In genomic region chr6:30736864-30737547, GRCm38 (mm10) we compare ENCODE assay signal across 7 mouse cellular contexts. TPM values are rescaled to one million over a fixed set of nuclear protein-coding genes. Genes with fewer than 3 reads are reported as not detected.
A peak's percentile ranks its signal among the peaks of the same experiment; 100 is the strongest.
DNase-seq lines count a peak whose midpoint lies in the region; ATAC-seq and TF ChIP-seq lines count a peak whose summit lies in the region.

No protein-coding gene starts in this region.

- 0 out of 2 replicates have a peak overlapping the region, but pooled peaks have one; percentile 0 for H3K27ac ChIP-seq in gastrocnemius, adult 2 months
- H3K27ac ChIP-seq in hindbrain, embryonic 14.5 days = peak overlapping the region; percentile 87
- peak overlapping the region; percentile 87 for H3K27ac ChIP-seq in left cerebral cortex, adult 2 months

- H3K27me3 ChIP-seq in hindbrain, embryonic 14.5 days (ENCODE audit: control insufficient read depth, insufficient read depth, low read length) = no peaks in the 10 kb centered on the region

- TF ChIP-seq CTCF in gastrocnemius, adult 2 months (IDR thresholded peaks at IDR 0.05) = peak; percentile 66
- TF ChIP-seq CTCF in left cerebral cortex, adult 2 months (IDR thresholded peaks at IDR 0.05) = peak; percentile 58

- intact Hi-C loops in gastrocnemius, adult 2 months (cut with DNase I) = loop anchor here (2.0 kb wide), 1 partner anchor 52 kb away; no protein-coding TSS in a partner anchor
- intact Hi-C loops in left cerebral cortex, adult 2 months (cut with DNase I) = loop anchor here (1.0 kb wide), 2 partner anchors 277 to 334 kb away; no protein-coding TSS in a partner anchor

- WGBS in hindbrain, embryonic 14.5 days = 51% methylated on average over 29 of the region's 29 CpGs

- peak overlapping the region; percentile 82 for H3K9ac ChIP-seq in hindbrain, embryonic 14.5 days

- peak; percentile 88 for DNase-seq in adrenal gland, postnatal 10 days
- peak; percentile 81 for DNase-seq in gastrocnemius, adult 2 months
- DNase-seq in hindbrain, embryonic 14.5 days (ENCODE audit: low spot score) = peak; percentile 84
- DNase-seq in left cerebral cortex, adult 2 months (ENCODE audit: extremely low spot score in 1 of 2, low spot score in 2 of 2) = peak; percentile 65 to 71
- peak; percentile 77 for DNase-seq in lung, postnatal 36 days
- DNase-seq in right cerebral cortex, postnatal 14 days = peak; percentile 74

- peak overlapping the region; percentile 78 for H3K4me3 ChIP-seq in gastrocnemius, adult 2 months
- peak overlapping the region; percentile 65 for H3K4me3 ChIP-seq in hindbrain, embryonic 14.5 days (replicated peaks; ENCODE audit: low read length)
- H3K4me3 ChIP-seq in left cerebral cortex, adult 2 months = peak overlapping the region; percentile 59

- peak; percentile 67 for ATAC-seq in common myeloid progenitor, adult 5-6 weeks (replicated peaks; ENCODE audit: low read depth, poor library complexity, severe bottlenecking)
- peak; percentile 65 for ATAC-seq in hindbrain, embryonic 14.5 days (ENCODE audit: low FRiP score)

- H3K36me3 ChIP-seq in hindbrain, embryonic 14.5 days (replicated peaks; ENCODE audit: control insufficient read depth, insufficient read depth) = peaks cover 3% of the 10 kb centered on the region

- H3K4me2 ChIP-seq in hindbrain, embryonic 14.5 days (replicated peaks) = peak overlapping the region; percentile 74

- H3K4me1 ChIP-seq in hindbrain, embryonic 14.5 days (replicated peaks; ENCODE audit: control insufficient read depth, insufficient read depth, low read length) = peaks cover 22% of the 10 kb centered on the region

- H3K9me3 ChIP-seq in hindbrain, embryonic 14.5 days (ENCODE audit: control insufficient read depth, low read length) = peaks cover 46% of the 10 kb centered on the region

RNA-seq across cellular contexts. Expression of gene Mest, which starts 13.7 kb away (rescaled TPM):
- total RNA-seq in adrenal gland, postnatal 10 days (2021) = 100 to 1,000 TPM; 149 to 191 TPM
- 0.14 TPM in 1 of 2 replicates, not detected in the other for total RNA-seq in common myeloid progenitor, adult 5-6 weeks (2017)
- 1 to 10 TPM; 1.6 to 2.4 TPM for total RNA-seq in gastrocnemius, adult 2 months (2021)
- 346 and 418 TPM in 2 replicates for polyA plus RNA-seq in hindbrain, embryonic 14.5 days (2014; fragmentation: Nextera tagmentation; extraction: Ambion mirVana)
- total RNA-seq in left cerebral cortex, adult 2 months (2021) = 100 to 1,000 TPM in 1 of 2 experiments, 10 to 100 TPM in 1; 90.5 to 129 TPM

RNA-seq across cellular contexts. Expression of gene Cep41, which starts 43.5 kb away (rescaled TPM):
- 1 to 10 TPM; 6.7 to 9.1 TPM for total RNA-seq in adrenal gland, postnatal 10 days (2021)
- total RNA-seq in common myeloid progenitor, adult 5-6 weeks (2017) = 9.3 and 12.0 TPM in 2 replicates
- total RNA-seq in gastrocnemius, adult 2 months (2021) = 1 to 10 TPM in 1 of 2 experiments, under 1 TPM in 1; 0.20 to 1.6 TPM
- 12.2 and 13.7 TPM in 2 replicates for polyA plus RNA-seq in hindbrain, embryonic 14.5 days (2014; fragmentation: Nextera tagmentation; extraction: Ambion mirVana)
- 1 to 10 TPM; 6.5 to 9.2 TPM for total RNA-seq in left cerebral cortex, adult 2 months (2021)

Comparison
In these comparisons a context has a peak if more than half of its experiments do, and no peak if none do; other contexts are left out.
1. Peak in every context shown above with its lines: DNase-seq, ATAC-seq, H3K4me3 ChIP-seq and H3K27ac ChIP-seq.
2. H3K27ac ChIP-seq: peak in every context shown above with its lines; median percentile 87 in hindbrain, embryonic 14.5 days; 87 in left cerebral cortex, adult 2 months; 0 in gastrocnemius, adult 2 months.
3. RNA of gene Mest, which starts 13.7 kb away (total RNA-seq): 149 to 191 TPM in adrenal gland, postnatal 10 days and 90.5 to 129 TPM in left cerebral cortex, adult 2 months; 1.6 to 2.4 TPM in gastrocnemius, adult 2 months and 0.14 TPM in common myeloid progenitor, adult 5-6 weeks; every median in the first group is over 10 times any median in the second.